Mouse (Mus musculus) hindbrain, embryonic 11.5 days (tissue): ENCODE results near the gene Npr1. TPM values are rescaled to one million over a fixed set of nuclear protein-coding genes. Genes with fewer than 3 reads are reported as not detected.

ENCODE experiments used
- polyA plus RNA-seq: library from polyadenylated mRNA; unstranded; fragments of >200 nt; fragmentation: Nextera tagmentation; extraction: Ambion mirVana; gene quantifications from 2 replicates; pipeline ENCODE4 v1.2.1, GENCODE M21; 2014

Npr1 gene
- polyA plus RNA-seq, 1 experiment from 2014 or later, result 3.7 TPM

Other genes starting within 250 kb of the Npr1 start
- 101 and 104 TPM in 2 replicates for gene Jtb, start 234.3 kb downstream of the Npr1 start, polyA plus RNA-seq
- gene Creb3l4, start 222.4 kb downstream of the Npr1 start, polyA plus RNA-seq, result 4.5 and 4.9 TPM in 2 replicates
- 49.1 and 55.3 TPM in 2 replicates for gene Slc39a1, start 217.7 kb downstream of the Npr1 start, polyA plus RNA-seq
- 9.8 and 10.6 TPM in 2 replicates for gene Crtc2, start 211.7 kb downstream of the Npr1 start, polyA plus RNA-seq
- 3.8 and 4.5 TPM in 2 replicates for gene Dennd4b, start 200.7 kb downstream of the Npr1 start, polyA plus RNA-seq
- gene Gatad2b, start 172.7 kb downstream of the Npr1 start, polyA plus RNA-seq, result 13.6 and 26.0 TPM in 2 replicates
- 13.5 and 14.8 TPM in 2 replicates for gene Slc27a3, start 75.9 kb downstream of the Npr1 start, polyA plus RNA-seq
- 34.2 and 34.7 TPM in 2 replicates for gene Ints3, start 32.2 kb downstream of the Npr1 start, polyA plus RNA-seq
- 364 and 368 TPM in 2 replicates for gene Ilf2, start 10.3 kb upstream of the Npr1 start, polyA plus RNA-seq
- gene Snapin, start 25.2 kb upstream of the Npr1 start, polyA plus RNA-seq, result 72.3 and 77.9 TPM in 2 replicates
- gene Chtop, start 43.6 kb upstream of the Npr1 start, polyA plus RNA-seq, result 138 and 143 TPM in 2 replicates
- 8.4 and 9.8 TPM in 2 replicates for gene S100a1, start 48.5 kb upstream of the Npr1 start, polyA plus RNA-seq
- gene S100a13, start 48.6 kb upstream of the Npr1 start, polyA plus RNA-seq, result 10.9 and 15.0 TPM in 2 replicates
- not detected in 2 replicates for gene S100a14, start 61.0 kb upstream of the Npr1 start, polyA plus RNA-seq
- 57.0 and 59.8 TPM in 2 replicates for gene S100a16, start 71.4 kb upstream of the Npr1 start, polyA plus RNA-seq
- gene S100a3, start 94.7 kb upstream of the Npr1 start, polyA plus RNA-seq, result 0.39 TPM in 1 of 2 replicates, not detected in the other
- gene S100a2, start 124.4 kb upstream of the Npr1 start, polyA plus RNA-seq, result not detected in 2 replicates
- not detected in 2 replicates for gene Gm42674, start 136.0 kb upstream of the Npr1 start, polyA plus RNA-seq
- 0.91 and 1.4 TPM in 2 replicates for gene S100a4, start 137.9 kb upstream of the Npr1 start, polyA plus RNA-seq
- gene S100a5, start 142.7 kb upstream of the Npr1 start, polyA plus RNA-seq, result not detected in 2 replicates
- gene S100a6, start 147.0 kb upstream of the Npr1 start, polyA plus RNA-seq, result 23.5 and 25.9 TPM in 2 replicates
- gene S100a7a, start 188.2 kb upstream of the Npr1 start, polyA plus RNA-seq, result not detected in 2 replicates
- 2.8 and 4.2 TPM in 2 replicates for gene S100a8, start 203.1 kb upstream of the Npr1 start, polyA plus RNA-seq
- 0.86 and 3.1 TPM in 2 replicates for gene S100a9, start 229.9 kb upstream of the Npr1 start, polyA plus RNA-seq